Mouse (Mus musculus) heart, postnatal 10 days (tissue): ENCODE measurements around the gene Fam149a. TPM values are rescaled to one million over a fixed set of nuclear protein-coding genes. Genes with fewer than 3 reads are reported as not detected.
"Not testable (repeated sequence)": the region's sequence is repeated elsewhere in the genome, so short reads cannot be mapped to it uniquely, and the experiment has no call there.

Source experiments
- DNase-seq, 2 experiments: peaks; one replicate each; pipeline ENCODE4 v3.0.0; 2021
- intact Hi-C: fragments of 180-260 bp; cut with DNase I; formaldehyde crosslinking; loops from one replicate; pipeline ENCODE4 v1.15.1; 2025
- total RNA-seq, 2 experiments: library from RNA; stranded (reverse); gene quantifications; 2 replicates each; pipeline ENCODE4 v1.2.3; 2021

The Fam149a gene
- total RNA-seq, 2 experiments from 2014 or later, result 4.7 to 5.3 TPM

DNA sequence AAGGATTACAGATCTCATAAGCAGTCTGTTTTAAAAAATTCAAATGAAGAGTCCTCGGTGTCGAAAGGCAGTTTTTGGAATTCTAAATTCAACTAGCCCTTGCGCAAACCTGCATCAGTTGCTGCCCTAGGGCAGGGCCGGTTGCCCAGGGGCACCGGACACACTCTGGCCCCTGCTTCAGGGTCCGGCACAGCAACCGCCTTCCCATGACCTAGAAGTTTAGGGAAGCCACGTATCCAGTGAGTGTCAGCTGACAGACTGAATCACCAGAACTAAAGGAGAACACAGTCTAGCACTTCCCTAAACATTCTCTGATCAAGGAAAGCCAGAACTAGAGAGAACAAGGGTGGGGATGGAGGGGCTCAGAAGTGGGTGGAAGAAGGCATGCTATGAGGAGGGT, 48.6 kb downstream of the Fam149a start:
- intact Hi-C loops, result no loop called here
- peak; percentile 24 to 42 for DNase-seq

DNA sequence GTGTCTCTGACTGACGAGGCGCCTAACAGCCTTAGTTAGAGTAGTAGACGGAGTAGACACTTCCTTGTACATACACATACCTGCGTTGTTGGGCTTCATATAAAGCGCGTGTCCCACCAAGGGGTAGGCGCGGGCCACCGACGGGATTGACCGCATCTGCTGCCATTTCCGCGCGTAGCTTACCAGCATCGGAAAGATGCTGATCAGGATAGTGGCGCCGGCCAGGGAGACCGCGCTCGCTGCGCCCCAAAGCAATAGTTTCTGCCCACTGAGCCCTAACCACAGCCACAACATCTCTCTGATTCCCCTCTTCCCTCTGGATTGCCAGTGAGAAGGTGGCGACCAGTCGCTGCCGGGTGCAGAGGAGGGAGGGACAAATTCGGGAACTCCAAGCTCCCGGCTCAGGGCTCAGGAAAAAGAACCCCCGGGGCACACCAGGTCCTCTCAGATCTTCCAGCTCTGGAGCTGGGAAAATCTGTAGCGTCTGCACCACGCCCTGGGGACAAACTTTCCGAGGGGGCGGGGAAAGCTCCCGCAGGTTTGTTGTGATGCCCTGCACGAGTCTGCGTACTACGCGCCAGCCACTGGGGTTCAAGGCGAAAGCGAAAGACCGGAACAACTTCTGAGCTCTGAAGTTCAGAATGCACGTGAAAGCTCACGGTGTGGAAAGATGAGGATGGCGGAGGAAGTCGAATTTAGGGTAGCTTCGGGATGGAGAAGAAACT, 49.2 kb downstream of the Fam149a start, which contains the start of gene Cyp4v3:
Gene Cyp4v3, minus strand, starts transcription at position 532 of the 725 bp plus-strand sequence.
- DNase-seq, result peak; percentile 71 to 78
- intact Hi-C loops, result no loop called here

DNA sequence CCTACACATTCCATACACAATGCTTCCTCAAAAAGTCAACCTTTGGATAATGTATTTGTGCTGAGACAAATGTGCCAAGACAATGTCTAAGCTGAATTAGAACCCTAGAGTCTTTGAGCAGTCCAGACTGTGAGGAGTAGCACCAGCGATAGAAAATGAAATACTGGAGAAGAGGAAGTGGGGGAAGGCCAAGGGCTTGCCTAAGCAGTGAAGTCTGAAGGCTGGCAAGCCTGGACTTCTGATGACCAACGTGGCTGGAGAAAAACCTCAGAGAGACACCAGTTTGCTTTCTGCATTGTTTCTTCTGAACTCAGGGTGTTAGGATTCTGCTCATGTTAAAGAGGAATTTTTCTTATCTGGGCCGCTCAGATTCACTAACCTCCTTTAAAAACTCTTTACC, 51.2 kb downstream of the Fam149a start:
- intact Hi-C loops, result no loop called here
- no peak for DNase-seq

DNA sequence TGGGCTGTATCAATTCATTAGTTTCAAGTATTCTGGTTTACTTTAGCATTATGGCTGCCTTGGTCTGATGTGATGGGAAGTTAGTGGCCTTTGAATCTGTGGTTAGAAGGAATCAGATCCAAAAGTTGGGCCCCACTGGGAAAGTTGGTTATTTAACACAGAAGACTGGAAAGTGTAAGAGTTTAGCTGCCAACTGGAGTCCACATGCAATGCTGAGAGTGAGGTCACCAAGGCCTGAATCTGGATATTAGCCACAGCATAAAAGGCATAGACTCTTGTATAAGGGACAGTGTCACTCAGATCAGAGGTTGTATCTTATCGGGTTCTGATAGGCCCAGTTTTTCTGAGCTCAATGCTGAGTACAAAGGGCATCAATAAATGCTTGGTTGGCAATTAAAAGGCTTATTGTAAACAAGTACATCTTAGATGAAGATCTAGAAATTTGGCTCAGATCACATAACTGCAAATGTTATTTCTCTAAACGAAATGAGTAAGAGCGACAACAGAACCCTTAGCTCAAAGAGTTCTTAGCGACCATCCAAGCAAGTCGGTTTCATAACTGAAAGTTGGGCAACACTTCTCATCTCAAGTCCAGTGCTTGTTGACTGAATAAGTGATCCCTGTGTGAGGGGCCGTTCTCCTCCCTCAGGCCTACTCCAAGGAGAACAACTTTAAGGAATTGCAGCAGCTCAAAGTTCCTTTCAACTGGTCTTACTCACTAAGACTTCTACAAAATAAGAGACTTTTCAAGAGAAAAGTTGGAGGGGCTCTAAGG, 52.7 kb downstream of the Fam149a start:
- intact Hi-C loops, result no loop called here
- DNase-seq, result peak in 1 of 2 experiments; percentile 12

DNA sequence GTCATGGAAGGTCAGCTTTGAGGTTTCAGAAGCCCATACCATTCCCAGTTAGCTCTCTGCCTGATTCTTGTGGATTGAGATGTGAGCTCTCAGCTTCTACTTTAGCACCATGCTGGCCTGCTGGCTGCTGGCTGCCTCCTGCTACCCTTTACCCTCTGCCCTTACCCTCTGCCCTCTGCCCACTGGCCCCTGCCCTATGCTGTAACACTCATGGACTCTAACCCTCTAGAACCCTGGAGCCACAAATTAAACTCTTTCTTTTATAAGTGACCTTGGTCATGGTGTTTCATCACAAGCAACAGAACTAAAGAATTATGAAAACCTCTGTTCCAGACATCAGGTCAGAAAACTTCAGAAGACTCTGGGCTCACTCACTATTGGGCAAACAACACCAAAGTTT, 55.0 kb downstream of the Fam149a start:
- intact Hi-C loops, DNase-seq: not testable (repeated sequence)

DNA sequence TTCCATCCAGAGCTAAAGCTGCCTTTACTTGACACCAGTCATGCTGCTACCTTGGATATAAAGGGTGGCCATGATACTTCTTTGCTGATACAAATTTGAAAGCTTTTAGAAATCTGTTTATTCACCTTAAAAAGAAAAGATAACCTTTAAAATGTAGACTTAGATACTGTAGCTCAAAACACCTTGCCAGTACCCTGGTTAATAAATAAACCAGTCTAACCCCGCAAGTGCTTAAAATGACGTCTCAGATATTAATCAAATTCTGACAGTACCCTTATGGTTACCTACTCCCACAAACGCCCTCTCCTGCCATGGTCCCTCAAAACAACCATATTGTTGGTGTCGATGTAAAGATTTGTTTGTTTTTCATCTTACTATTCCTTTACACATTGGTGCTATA, 57.9 kb downstream of the Fam149a start:
- intact Hi-C loops, result no loop called here
- DNase-seq, result no peak

DNA sequence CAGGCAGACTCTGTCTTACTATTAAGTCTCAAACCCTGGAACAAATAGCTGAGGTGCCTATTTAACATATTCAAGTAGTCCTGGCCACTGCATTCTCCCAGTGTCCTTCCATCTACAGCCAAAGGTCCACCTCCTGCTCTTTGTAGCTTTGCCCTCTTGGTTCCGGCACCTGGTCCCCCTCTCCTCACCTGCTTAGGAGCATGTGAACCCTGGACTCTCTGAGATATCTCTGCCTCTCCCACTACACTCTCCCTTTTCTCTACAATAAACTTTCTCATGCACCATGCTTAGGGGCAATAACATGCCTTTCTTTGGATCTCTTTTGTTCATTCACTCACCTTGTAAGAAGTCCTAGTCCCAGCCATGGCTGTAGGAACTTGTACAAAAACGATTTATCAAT, 60.7 kb downstream of the Fam149a start:
- no peak for DNase-seq
- intact Hi-C loops, result no loop called here

DNA sequence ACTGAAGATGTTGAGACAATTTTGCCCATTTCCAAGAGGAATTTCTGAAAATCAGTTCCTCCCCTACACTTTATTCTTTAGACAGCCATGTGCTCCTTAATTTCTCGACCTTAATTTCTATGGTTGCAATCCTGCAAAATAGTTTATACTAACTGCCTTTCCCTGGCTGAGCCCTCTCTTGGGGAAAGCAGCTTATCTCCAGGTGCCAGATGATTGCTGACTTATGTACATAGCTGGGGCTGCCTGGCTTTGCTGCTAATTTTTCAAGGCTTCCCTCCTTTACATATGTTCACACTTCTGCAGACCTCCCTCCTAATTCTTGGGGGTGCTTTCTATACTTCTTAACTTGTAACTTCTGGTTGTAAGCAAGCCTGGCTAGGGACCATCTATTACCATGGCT, 61.2 kb downstream of the Fam149a start:
- intact Hi-C loops, result no loop called here
- no peak for DNase-seq

DNA sequence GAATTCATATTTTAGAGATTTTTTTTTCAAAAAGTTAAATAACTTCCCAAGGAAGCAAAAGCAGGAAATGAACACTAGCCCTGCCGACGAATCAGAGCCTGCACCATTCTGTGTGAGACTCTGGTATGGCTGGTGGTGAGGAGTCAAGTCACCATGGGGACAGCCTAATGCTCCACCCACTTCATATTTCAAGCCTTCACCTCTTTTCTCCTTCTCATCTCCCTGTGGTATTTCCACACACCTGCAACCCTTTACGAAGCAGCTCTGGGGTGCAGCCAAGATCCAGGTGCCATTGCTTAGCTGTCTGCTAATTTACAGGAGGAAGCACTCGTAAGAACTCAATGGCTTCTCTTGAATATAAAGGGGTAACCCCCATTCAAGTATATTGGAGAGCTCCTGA, 71.1 kb downstream of the Fam149a start:
- intact Hi-C loops, result no loop called here
- no peak for DNase-seq

DNA sequence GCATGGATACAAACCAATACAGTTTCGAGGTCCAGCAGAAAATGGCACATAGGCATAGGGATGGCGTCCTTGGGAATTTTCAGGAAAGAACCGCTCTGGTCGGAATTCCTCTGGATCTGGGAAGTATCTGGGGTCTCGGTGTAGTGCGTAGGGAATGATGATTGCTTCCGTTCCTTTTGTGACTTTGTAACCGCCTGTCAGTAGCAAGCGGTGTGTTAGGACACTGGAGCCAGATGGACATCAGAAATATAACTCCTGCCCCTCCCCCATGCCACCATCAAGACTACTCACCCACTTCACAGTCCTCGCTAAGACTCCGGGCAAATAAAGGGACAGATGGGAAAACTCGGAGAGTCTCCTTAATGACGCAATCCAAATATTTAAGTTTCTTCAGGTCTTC, 73.7 kb downstream of the Fam149a start, which contains the start of gene Gm45753:
Gene Gm45753, minus strand, starts transcription at position 101 of the 400 bp plus-strand sequence.
- no peak for DNase-seq
- intact Hi-C loops, result no loop called here

DNA sequence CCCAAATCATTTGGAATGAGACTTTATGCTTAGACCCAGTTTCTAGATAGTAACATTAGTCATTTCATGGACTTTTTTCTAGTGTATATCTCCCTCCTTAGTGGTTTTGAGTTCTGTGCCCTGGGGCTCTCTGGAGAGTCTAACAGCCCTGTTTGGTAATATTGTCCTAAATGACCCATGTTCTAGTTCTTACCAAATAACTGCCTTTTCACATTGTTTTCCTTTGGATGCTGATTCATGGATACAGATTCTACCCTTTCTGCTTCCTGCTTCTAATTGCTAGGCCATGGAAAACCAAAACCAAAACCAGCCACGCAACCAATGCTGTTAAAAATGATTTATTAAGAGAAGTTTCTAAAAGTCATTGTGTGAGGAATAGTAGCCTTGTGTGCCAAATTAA, 76.6 kb downstream of the Fam149a start:
- intact Hi-C loops, result no loop called here

DNA sequence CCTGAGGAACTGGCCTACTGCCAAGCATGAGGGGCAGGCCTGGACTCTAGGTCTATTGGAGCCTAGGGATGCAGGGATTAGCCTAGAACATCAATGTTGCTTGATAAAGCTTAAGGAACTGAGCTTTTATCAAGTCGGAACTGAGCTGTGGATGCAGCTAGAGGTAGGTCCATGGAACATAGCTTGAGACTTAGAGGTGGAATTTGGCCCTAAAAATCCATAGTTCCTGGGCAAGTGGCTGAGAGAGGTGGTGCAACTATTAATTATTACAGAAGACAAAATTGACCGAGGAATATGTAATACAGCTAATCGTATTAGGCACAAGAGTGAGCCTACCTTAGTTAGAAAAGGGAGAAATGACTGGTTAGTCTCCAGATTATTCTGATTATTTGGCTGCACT, 77.7 kb downstream of the Fam149a start:
- DNase-seq, result no peak
- intact Hi-C loops, result no loop called here

More for the DNA sequence above, 76.6 kb downstream of the Fam149a start:
- DNase-seq, result no peak

DNA sequence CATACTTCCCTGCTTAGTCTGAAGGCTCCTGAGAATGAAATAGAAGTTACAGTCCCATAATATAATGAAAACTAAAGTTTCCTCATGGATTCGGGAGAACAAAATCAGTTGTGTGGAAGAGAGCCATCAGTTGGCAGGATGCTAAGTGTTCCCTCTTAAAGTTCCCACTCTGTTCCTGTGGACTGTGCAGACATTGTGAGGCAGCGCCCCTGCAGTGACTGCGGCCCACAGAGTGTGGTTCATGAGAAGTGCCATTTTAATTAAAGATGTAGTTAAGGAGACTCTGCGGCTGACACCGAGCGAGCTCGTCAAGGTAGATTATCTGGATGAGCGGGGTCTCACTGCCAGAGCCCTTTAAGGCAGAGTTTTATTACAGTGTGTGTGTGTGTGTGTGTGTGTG, 79.7 kb downstream of the Fam149a start:
- intact Hi-C loops, result no loop called here
- DNase-seq, result no peak

DNA sequence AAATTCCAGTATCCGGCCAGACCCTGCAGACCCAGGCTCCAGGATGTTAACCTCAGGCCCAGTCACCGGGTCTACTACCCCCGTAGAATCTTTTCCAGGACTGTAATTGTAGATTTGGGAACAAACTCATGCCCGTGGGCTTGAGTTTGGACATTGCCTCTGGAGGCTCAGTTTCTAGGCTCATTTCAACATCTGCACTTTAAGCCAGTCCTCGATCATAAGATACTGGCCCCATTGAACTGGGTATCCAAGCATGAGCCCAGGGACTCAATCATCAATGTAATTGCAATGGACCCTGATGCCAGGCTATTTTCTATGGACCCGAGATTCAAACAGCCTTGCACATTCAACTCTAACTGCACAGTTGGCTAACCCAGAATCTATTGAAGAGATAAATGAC, 86.8 kb downstream of the Fam149a start:
- intact Hi-C loops, result no loop called here
- no peak for DNase-seq

DNA sequence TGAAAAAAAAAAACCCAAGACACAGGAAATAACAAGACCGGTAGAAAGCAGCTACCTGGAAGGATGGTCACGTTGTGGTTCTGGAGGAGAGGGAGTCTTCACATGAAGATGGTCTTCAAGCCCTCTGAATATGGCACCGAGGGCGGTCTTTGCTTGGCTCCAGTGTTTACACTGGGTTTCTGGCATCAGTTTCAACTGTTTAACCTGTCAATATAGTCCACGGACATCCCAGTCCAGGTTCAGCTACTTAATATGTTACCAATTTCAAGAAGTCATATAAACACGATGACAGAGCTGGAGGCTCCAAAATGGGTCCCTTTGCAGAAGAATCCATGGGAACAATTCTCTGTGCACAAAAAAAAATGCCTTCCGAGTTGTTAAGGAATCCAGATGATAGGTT, 87.4 kb downstream of the Fam149a start, which contains the start of gene Klkb1:
Gene Klkb1, minus strand, starts transcription at position 173 of the 400 bp plus-strand sequence.
- no peak for DNase-seq
- intact Hi-C loops, result no loop called here

DNA sequence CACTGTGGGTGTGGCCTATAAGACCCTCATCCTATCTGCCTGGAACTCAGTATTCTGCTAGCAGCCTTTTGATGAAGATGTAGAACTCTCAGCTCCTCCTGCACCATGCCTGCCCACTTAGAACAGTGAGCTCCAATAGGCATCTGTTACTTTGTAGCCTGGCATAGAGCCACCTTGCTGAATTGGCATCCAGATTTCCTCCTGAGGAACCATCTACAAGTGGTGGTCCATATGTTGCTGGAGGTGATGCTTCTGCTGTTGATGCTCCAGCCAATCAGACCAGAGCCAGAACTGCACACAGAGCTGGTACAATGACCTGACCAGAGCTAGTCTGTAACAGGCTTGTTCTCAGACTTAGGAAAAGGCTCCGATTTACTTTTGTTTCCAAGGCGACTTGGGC, 90.3 kb downstream of the Fam149a start:
- intact Hi-C loops, result no loop called here
- no peak for DNase-seq

Other genes with a start within 250 kb of the Fam149a start
- not detected for gene F11, start 120.3 kb downstream of the Fam149a start, total RNA-seq
- not detected for gene Klkb1, start 87.4 kb downstream of the Fam149a start, total RNA-seq
- gene Gm45753, start 73.8 kb downstream of the Fam149a start, total RNA-seq, result not detected
- 1 to 10 TPM; 1.5 to 1.7 TPM for gene Cyp4v3, start 49.1 kb downstream of the Fam149a start, total RNA-seq
- 1 to 10 TPM; 7.7 to 8.8 TPM for gene Tlr3, start 28.8 kb upstream of the Fam149a start, total RNA-seq
- 100 to 1,000 TPM; 665 to 789 TPM for gene Sorbs2, start 125.5 kb upstream of the Fam149a start, total RNA-seq